Mouse (Mus musculus): ENCODE measurements at regions not wholly inside any gene's neighbourhood (a gene's known extent, or its start where the extent isn't known, plus 50 kb on each side); places are given as distances from the start of the nearest gene placed in this dataset.

GRCm38 (mm10) chr19:21107741-21108140 is 153.7 kb upstream of the Tmc1 start:
- no peaks in the 10 kb centered on the region for H3K36me3 ChIP-seq (replicated peaks)
- no peaks in the 10 kb centered on the region; the same call in 1 of the 2 replicates for H3K4me1 ChIP-seq
- no peak overlapping the region for H3K27ac ChIP-seq
- DNase-seq (ENCODE audit: extremely low spot score, low spot score), result no peak
- 74% methylated on average over 3 of the region's 3 CpGs for WGBS
- no peaks in the 10 kb centered on the region for H3K27me3 ChIP-seq (ENCODE audit: poor library complexity, severe bottlenecking)
- no peak overlapping the region for H3K4me3 ChIP-seq
- H3K9me3 ChIP-seq, result no peaks in the 10 kb centered on the region

GRCm38 (mm10) chr19:21107275-21107674 is 153.3 kb upstream of the Tmc1 start:
- WGBS, result 86% methylated on average over 4 of the region's 4 CpGs
- no peak for DNase-seq (ENCODE audit: extremely low spot score, low spot score)
- Histone ChIP-seq H3K4me3 (no peak overlapping the region), H3K27ac (no peak overlapping the region), H3K4me1 (no peaks in the 10 kb centered on the region; the same call in 1 of the 2 replicates), H3K9me3 (no peaks in the 10 kb centered on the region), H3K27me3 (ENCODE audit: poor library complexity, severe bottlenecking) (no peaks in the 10 kb centered on the region), H3K36me3 (replicated peaks) (no peaks in the 10 kb centered on the region)

GRCm38 (mm10) chr19:21106766-21107165 is 152.8 kb upstream of the Tmc1 start:
- WGBS, result 96% methylated on average over 10 of the region's 10 CpGs
- H3K27me3 ChIP-seq (ENCODE audit: poor library complexity, severe bottlenecking), result no peaks in the 10 kb centered on the region
- H3K36me3 ChIP-seq (replicated peaks), result no peaks in the 10 kb centered on the region
- no peaks in the 10 kb centered on the region for H3K9me3 ChIP-seq
- no peaks in the 10 kb centered on the region; the same call in 1 of the 2 replicates for H3K4me1 ChIP-seq
- DNase-seq (ENCODE audit: extremely low spot score, low spot score), result no peak
- H3K27ac ChIP-seq, result no peak overlapping the region
- H3K4me3 ChIP-seq, result no peak overlapping the region

GRCm38 (mm10) chr19:21106241-21106669 is 152.3 kb upstream of the Tmc1 start:
- no peaks in the 10 kb centered on the region for H3K36me3 ChIP-seq (replicated peaks)
- no peaks in the 10 kb centered on the region for H3K9me3 ChIP-seq
- no peak for DNase-seq (ENCODE audit: extremely low spot score, low spot score)
- no peak overlapping the region for H3K4me3 ChIP-seq
- no peaks in the 10 kb centered on the region; the same call in 1 of the 2 replicates for H3K4me1 ChIP-seq
- H3K27ac ChIP-seq, result no peak overlapping the region
- no peaks in the 10 kb centered on the region for H3K27me3 ChIP-seq (ENCODE audit: poor library complexity, severe bottlenecking)
- 71% methylated on average over 6 of the region's 6 CpGs for WGBS

GRCm38 (mm10) chr19:21105004-21105403 is 151.0 kb upstream of the Tmc1 start:
- Histone ChIP-seq H3K27me3 (ENCODE audit: poor library complexity, severe bottlenecking) (no peaks in the 10 kb centered on the region), H3K36me3 (replicated peaks) (no peaks in the 10 kb centered on the region)
- 76% methylated on average over 6 of the region's 6 CpGs for WGBS

GRCm38 (mm10) chr19:21104462-21104936 is 150.5 kb upstream of the Tmc1 start:
- no peak overlapping the region for H3K4me3 ChIP-seq
- WGBS, result 89% methylated on average over 8 of the region's 8 CpGs
- no peaks in the 10 kb centered on the region for H3K36me3 ChIP-seq (replicated peaks)
- DNase-seq (ENCODE audit: extremely low spot score, low spot score), result no peak
- no peak overlapping the region for H3K27ac ChIP-seq
- no peaks in the 10 kb centered on the region for H3K27me3 ChIP-seq (ENCODE audit: poor library complexity, severe bottlenecking)
- no peaks in the 10 kb centered on the region for H3K9me3 ChIP-seq
- H3K4me1 ChIP-seq, result no peaks in the 10 kb centered on the region; the same call in 1 of the 2 replicates

More at GRCm38 (mm10) chr19:21105004-21105403, 151.0 kb upstream of the Tmc1 start:
- Histone ChIP-seq H3K9me3 (no peaks in the 10 kb centered on the region), H3K27ac (no peak overlapping the region), H3K4me3 (no peak overlapping the region), H3K4me1 (no peaks in the 10 kb centered on the region; the same call in 1 of the 2 replicates)
- no peak for DNase-seq (ENCODE audit: extremely low spot score, low spot score)

GRCm38 (mm10) chr19:21077771-21078548 is 124.0 kb upstream of the Tmc1 start:
- no peaks in the 10 kb centered on the region for H3K9me3 ChIP-seq
- WGBS, result 85% methylated on average over 7 of the region's 7 CpGs
- no peaks in the 10 kb centered on the region for H3K36me3 ChIP-seq (replicated peaks)
- no peaks in the 10 kb centered on the region for H3K27me3 ChIP-seq (ENCODE audit: poor library complexity, severe bottlenecking)
- H3K4me1 ChIP-seq, result no peaks in the 10 kb centered on the region
- H3K27ac ChIP-seq, result no peak overlapping the region
- H3K4me3 ChIP-seq, result no peak overlapping the region
- DNase-seq (ENCODE audit: extremely low spot score, low spot score), result no peak

GRCm38 (mm10) chr19:21068381-21068780 is 114.4 kb upstream of the Tmc1 start:
- 91% methylated on average over 7 of the region's 7 CpGs for WGBS

GRCm38 (mm10) chr19:21066432-21067113 is 112.6 kb upstream of the Tmc1 start:
- H3K27ac ChIP-seq, result no peak overlapping the region
- no peaks in the 10 kb centered on the region for H3K36me3 ChIP-seq (replicated peaks)
- H3K4me3 ChIP-seq, result no peak overlapping the region
- H3K27me3 ChIP-seq (ENCODE audit: poor library complexity, severe bottlenecking), result no peaks in the 10 kb centered on the region
- H3K4me1 ChIP-seq, result no peaks in the 10 kb centered on the region
- WGBS, result 90% methylated on average over 14 of the region's 14 CpGs
- peaks cover 8% of the 10 kb centered on the region; the same call in 1 of the 2 replicates for H3K9me3 ChIP-seq
- no peak for DNase-seq (ENCODE audit: extremely low spot score, low spot score)

More at GRCm38 (mm10) chr19:21068381-21068780, 114.4 kb upstream of the Tmc1 start:
- H3K27ac ChIP-seq, result no peak overlapping the region
- no peaks in the 10 kb centered on the region for H3K36me3 ChIP-seq (replicated peaks)
- H3K9me3 ChIP-seq, result peaks cover 16% of the 10 kb centered on the region; the same call in 1 of the 2 replicates
- no peaks in the 10 kb centered on the region for H3K27me3 ChIP-seq (ENCODE audit: poor library complexity, severe bottlenecking)
- H3K4me1 ChIP-seq, result no peaks in the 10 kb centered on the region
- no peak for DNase-seq (ENCODE audit: extremely low spot score, low spot score)
- H3K4me3 ChIP-seq, result no peak overlapping the region

GRCm38 (mm10) chr19:21064902-21065301 is 110.9 kb upstream of the Tmc1 start:
- no peaks in the 10 kb centered on the region for H3K4me1 ChIP-seq
- 95% methylated on average over 3 of the region's 3 CpGs for WGBS
- no peaks in the 10 kb centered on the region for H3K36me3 ChIP-seq (replicated peaks)
- no peak for DNase-seq (ENCODE audit: extremely low spot score, low spot score)
- H3K27me3 ChIP-seq (ENCODE audit: poor library complexity, severe bottlenecking), result no peaks in the 10 kb centered on the region
- H3K27ac ChIP-seq, result no peak overlapping the region
- H3K9me3 ChIP-seq, result no peaks in the 10 kb centered on the region
- no peak overlapping the region for H3K4me3 ChIP-seq

- DNase-seq (ENCODE audit: extremely low spot score, low spot score), result no peak
- H3K36me3 ChIP-seq (replicated peaks), result no peaks in the 10 kb centered on the region
- H3K27me3 ChIP-seq (ENCODE audit: poor library complexity, severe bottlenecking), result no peaks in the 10 kb centered on the region
- H3K4me1 ChIP-seq, result no peaks in the 10 kb centered on the region
- no peak overlapping the region for H3K4me3 ChIP-seq
- no peak overlapping the region for H3K27ac ChIP-seq
- WGBS, result 88% methylated on average over 11 of the region's 11 CpGs
- no peaks in the 10 kb centered on the region for H3K9me3 ChIP-seq
These were observed 99.9 kb upstream of the Tmc1 start for GRCm38 (mm10) chr19:21053597-21054544.

- no peaks in the 10 kb centered on the region for H3K36me3 ChIP-seq (replicated peaks)
- no peak for DNase-seq (ENCODE audit: extremely low spot score, low spot score)
These were observed 98.8 kb upstream of the Tmc1 start for GRCm38 (mm10) chr19:21052771-21053170.

More at GRCm38 (mm10) chr19:21052771-21053170, 98.8 kb upstream of the Tmc1 start:
- no peak overlapping the region for H3K27ac ChIP-seq
- H3K4me1 ChIP-seq, result no peaks in the 10 kb centered on the region
- 87% methylated on average over 3 of the region's 3 CpGs for WGBS
- no peaks in the 10 kb centered on the region for H3K9me3 ChIP-seq
- no peak overlapping the region for H3K4me3 ChIP-seq
- no peaks in the 10 kb centered on the region for H3K27me3 ChIP-seq (ENCODE audit: poor library complexity, severe bottlenecking)

Measured in forebrain, embryonic 10.5 days (tissue).